Mouse (Mus musculus) central nervous system, embryonic 11.5 days (tissue): ENCODE measurements around the gene Vmn1r5. TPM values are rescaled to one million over a fixed set of nuclear protein-coding genes. Genes with fewer than 3 reads are reported as not detected.

ENCODE experiments used
- polyA plus RNA-seq: library from polyadenylated mRNA; depleted of rRNA; stranded (reverse); fragments of >200 nt; gene quantifications from 2 replicates; pipeline ENCODE4 v1.2.3, GENCODE M21; 2012; rRNA removed

Vmn1r5 gene
- not detected in 2 replicates for polyA plus RNA-seq

GRCm38 (mm10) chr6:56969973-56970372 is at the start of gene Vmn1r5:
Vmn1r5 (plus strand) TSS chr6:56970273.

GRCm38 (mm10) chr6:56923726-56924707 is 46.1 kb upstream of the Vmn1r5 start, which contains the start of the genes Nt5c3 and Vmn1r4:
Nt5c3 (minus strand) TSS chr6:56923932.
Vmn1r4 (plus strand) TSS chr6:56924015.

GRCm38 (mm10) chr6:56996943-56997342 is 26.9 kb downstream of the Vmn1r5 start, which contains the start of gene Vmn1r6:
Vmn1r6 (plus strand) TSS chr6:56997243.

GRCm38 (mm10) chr6:57025224-57025623 is 55.2 kb downstream of the Vmn1r5 start, which contains the start of gene Vmn1r7:
Vmn1r7 (minus strand) TSS chr6:57025324.

GRCm38 (mm10) chr6:57031984-57032383 is 61.9 kb downstream of the Vmn1r5 start, which contains the start of gene Vmn1r8:
Vmn1r8 (plus strand) TSS chr6:57032284.

Other genes with a start within 250 kb of the Vmn1r5 start
- gene Kbtbd2, start 172.5 kb upstream of the Vmn1r5 start, polyA plus RNA-seq = 27.7 and 36.0 TPM in 2 replicates
- gene Fkbp9, start 138.2 kb upstream of the Vmn1r5 start, polyA plus RNA-seq = 61.5 and 78.9 TPM in 2 replicates
- gene Nt5c3, start 46.3 kb upstream of the Vmn1r5 start, polyA plus RNA-seq = 27.7 and 40.0 TPM in 2 replicates
- gene Vmn1r4, start 46.3 kb upstream of the Vmn1r5 start, polyA plus RNA-seq = 0.36 and 0.39 TPM in 2 replicates
- gene Vmn1r6, start 27.0 kb downstream of the Vmn1r5 start, polyA plus RNA-seq = not detected in 2 replicates
- gene Vmn1r7, start 55.1 kb downstream of the Vmn1r5 start, polyA plus RNA-seq = not detected in 2 replicates
- not detected in 2 replicates for gene Vmn1r8, start 62.0 kb downstream of the Vmn1r5 start, polyA plus RNA-seq
- gene Vmn1r9, start 96.5 kb downstream of the Vmn1r5 start, polyA plus RNA-seq = not detected in 2 replicates
- gene Vmn1r10, start 139.2 kb downstream of the Vmn1r5 start, polyA plus RNA-seq = not detected in 2 replicates
- gene Vmn1r11, start 163.2 kb downstream of the Vmn1r5 start, polyA plus RNA-seq = not detected in 2 replicates
- not detected in 2 replicates for gene Vmn1r12, start 186.6 kb downstream of the Vmn1r5 start, polyA plus RNA-seq
- 0.01 TPM in 1 of 2 replicates, not detected in the other for gene Vmn1r13, start 233.0 kb downstream of the Vmn1r5 start, polyA plus RNA-seq